Mouse (Mus musculus) ovary, postnatal 10 days (tissue): Measurements from ENCODE around the gene Prdm4.

Experiments used
- DNase-seq: peaks from one replicate; pipeline ENCODE4 v3.0.0; 2022; ENCODE audit warnings: low spot score

Gene Prdm4

DNA sequence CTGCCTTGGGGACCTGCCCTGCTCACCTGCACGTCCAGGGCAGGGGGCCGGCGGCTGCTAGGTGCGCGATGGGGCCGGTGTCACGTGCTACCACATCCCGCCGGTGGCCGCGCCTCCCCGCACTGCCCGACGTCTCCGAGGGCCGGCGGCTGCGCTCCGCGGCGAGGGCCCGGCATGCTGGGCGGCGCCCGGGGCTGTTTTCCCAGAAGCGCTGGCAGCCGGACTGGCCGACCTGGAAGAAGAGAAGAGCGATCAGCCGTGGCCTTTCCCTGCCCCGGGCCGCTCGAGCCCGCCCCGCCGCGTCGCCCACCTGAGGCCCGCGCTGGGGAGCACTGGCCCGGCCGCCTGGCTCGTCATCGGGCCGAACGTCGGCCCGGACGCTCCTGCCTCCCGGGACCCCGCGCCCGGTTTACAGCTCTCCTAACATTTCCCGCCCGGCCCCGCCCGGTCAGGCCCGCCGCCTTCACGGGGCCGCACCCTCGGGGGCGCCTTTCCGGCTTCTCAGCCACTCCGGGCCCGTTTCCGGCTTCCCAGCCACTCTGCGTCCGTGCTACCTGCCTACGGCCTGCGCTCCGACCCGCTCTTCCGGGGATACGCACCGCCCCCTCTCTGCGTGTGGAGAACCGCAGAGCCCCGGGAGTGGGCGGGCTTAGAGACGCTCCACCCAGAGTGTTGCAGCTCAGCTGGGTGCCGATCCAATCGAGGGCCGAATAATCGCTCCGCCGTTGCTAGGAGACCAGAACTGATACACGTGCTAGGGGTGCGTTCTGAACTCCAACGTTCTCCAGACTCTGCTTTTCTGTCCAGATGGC, at the start of gene Prdm4:
Gene Prdm4 (minus strand): TSS at position 645 of the 812 bp plus-strand sequence.
- DNase-seq, result peak; percentile 85

DNA sequence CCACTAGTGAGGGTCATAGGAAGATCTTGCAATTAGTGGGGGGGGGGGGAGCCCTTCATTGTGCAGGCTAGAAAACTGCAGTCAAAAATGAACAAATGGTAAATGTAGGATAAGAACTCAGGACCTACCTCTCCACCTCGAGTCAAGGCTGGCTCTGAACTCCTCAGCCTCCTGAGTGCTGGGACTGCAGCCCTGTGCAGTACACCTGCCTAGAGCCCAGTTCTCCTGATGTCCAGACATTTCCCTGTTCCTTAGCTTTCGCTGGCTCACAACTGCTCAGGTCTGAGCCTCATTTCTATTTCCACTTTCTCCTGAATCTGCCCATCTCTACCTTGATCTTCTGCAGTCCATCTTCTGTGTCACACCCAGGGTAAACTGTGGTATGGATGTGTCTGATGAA, 49.5 kb upstream of the Prdm4 start:
- no peak for DNase-seq

DNA sequence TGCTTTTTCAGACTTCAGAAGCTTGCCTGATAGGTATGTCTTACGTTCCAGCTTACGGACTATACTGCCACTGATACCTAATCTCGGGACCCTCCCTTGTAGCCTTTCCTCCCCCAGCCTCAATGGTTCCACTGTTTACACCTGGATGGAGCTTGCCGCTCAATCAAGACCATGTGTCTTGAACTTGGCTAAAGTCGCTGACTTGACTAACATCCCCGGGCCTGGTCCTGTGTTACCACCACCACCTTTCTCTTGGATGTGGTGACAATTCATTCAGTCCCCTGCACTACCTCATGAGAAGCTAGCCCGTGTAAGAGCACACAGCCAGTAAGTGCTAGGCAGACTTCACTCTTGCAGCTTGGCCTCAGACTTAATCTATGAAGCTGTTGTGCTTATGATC, 47.4 kb upstream of the Prdm4 start:
- no peak for DNase-seq

DNA sequence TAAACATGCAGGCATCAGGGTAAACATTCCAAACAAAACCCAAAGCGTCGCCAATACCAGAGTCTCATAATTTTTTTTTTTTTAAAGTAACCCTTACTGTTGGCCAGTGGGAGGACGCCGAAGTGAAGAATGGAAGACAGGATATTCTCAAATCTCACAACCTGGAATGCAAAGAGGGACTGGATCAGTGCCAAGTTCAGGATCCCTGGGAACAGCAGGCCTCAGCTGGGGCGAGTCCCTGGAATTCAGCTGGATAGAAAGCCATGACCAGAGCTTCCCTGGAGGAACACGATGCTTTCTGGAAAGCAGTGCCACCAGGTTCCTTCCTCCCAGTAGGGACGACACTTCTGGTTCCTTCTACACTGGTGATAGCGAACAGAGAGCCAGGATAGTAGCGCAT, 46.0 kb upstream of the Prdm4 start:
- no peak for DNase-seq

DNA sequence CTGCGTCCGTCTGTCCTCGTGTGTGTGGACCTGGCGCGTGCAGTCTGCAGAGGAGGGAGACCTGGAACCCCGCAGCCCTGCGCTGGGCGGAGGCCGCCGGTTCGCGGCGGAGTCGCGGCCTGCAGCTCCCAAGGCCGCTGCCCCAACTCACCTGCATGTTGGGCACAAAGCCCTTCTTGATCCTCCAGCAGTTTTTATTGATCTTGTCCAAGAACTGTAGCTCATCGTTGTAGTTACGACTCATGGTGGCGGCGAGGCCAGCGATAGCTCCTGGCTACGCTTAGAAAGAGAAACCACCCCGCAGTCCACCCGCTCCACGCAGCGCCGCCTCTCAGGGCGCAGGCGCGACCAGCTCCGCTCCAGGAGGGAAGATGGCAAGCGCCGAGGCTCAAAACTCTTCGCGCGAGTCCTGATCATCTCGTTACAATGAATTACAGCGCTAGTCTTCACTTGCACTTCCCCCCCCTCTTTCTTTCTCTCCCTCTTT, 40.6 kb upstream of the Prdm4 start, which contains the start of gene Rtcb:
Gene Rtcb (minus strand): TSS at position 360 of the 487 bp plus-strand sequence.
- peak; percentile 98 for DNase-seq

DNA sequence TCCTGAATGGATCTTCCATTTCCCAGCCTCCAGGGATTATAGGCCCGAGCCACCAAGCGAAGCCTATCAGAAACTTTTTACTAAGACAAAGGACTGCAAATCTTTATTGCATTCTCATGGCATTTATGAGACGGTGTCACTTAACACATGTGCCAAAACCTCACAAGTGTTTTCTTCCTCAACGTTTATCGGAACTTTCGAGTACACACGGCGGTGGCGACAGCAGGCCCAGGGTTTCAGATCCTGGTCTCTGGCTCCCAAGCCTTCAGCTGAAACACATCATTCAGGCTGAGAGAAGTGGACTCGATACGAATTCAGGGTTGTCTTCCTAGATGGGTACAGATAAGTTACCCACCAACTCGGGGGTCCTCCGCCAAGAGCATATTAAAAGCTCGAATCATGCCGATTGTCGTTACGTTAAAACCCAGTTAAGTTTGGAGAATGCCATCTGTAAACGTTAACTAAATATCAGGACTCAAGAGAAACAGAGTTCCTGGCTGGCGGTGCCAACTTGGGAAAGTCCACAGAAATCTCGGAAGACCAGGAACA, 40.0 kb upstream of the Prdm4 start:
- DNase-seq, result no peak

DNA sequence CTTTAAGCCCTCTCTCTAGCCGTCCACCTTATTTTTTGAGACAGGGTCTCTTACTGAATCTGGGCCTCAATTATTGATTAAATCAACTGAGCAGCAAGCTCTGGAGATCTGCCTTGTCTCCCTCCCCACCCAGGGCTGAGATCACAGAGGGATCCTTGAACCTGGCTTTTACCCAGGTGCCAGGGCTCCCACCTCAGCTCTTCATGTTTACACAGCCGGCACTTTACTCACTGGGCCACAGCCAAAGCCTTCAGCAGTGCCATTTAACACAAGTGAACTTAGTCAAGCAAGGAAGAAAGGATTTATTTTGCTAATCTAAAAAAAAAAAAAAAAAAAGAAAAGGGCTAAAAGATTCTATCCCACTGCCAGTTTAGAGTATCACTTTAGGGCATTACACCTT, 37.5 kb upstream of the Prdm4 start:
- DNase-seq, result no peak

DNA sequence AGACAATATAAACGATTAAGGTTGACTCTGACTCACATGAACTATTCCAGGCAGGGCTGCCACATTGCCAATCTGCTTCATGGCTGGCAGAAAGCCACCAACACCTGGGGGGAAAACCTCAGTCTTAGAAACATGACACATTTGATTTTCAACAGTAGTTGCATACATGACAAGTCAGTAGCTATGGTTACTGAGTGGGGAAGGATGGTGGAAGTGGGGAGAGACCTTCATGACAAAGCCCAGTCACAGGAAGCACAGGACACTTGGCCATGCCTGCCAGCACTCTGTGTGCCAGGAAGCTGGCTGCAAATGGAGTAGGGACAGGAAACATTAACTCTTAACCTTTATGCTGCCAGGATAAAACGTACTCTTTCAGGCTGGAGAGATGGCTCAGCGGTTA, 36.5 kb upstream of the Prdm4 start:
- DNase-seq, result no peak

DNA sequence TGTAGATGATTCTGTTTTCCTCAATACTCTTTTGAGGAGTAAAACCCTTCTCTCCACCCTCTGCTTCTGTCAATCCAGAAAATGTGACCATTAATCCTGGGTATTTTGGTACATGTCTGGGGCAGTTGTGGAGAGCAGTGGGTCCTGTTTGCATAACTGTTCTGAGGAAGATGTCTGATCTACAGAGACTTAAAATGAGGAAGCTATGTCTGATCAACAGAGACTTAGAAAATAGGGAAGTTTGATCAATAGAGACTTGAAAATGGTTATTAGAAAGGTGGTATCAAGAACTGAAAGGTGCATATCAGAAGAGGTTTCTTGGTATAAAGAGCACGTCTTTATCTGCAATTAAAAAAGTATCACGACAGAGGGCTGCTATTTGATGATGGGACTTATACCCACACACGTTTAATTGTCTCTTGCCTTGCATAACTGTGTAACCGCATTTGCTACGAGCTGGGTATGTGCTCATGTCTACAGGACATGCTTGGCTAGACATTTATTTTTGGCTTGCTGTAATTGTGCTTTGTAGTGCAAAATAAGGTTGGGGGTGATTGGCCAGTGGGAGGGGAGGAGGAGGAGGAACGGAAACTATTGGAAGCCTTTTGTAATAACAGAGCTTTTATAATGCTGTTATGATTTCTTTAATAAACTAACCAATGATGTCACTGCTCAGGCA, 35.0 kb upstream of the Prdm4 start:
- DNase-seq, result no peak

DNA sequence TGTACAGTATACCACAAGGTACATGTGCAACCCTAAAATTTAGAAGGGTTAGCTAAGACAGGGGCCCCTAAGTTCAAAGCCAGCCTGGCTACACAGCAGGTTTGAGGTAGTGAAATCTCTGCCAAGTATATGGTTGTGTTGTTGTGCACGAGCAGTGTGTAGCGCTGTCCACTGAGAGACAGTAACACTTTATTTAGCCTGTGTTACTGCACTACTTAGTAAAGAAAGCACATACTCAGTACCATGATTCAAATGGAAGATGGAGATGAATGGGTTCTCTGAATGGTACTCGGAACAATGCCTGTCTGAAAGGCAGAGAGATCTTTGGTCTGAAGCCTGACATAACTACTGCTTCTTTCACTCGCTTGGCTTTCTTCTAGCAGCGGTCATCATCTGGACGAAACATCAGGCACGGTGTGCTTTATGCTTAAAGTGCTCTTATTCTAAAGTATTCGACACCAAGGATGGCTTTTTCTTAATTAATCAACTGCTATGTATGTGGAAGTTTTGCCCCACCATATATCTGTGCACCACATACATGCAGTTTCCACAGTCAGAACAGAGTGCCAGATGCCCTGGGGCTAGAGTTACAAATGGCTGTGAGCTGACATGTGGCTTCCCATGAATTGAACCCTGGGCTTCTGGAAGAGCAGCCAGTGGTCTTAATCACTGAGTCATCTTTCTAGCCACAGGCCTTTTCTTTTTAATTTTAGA, 31.7 kb upstream of the Prdm4 start:
- DNase-seq, result no peak

DNA sequence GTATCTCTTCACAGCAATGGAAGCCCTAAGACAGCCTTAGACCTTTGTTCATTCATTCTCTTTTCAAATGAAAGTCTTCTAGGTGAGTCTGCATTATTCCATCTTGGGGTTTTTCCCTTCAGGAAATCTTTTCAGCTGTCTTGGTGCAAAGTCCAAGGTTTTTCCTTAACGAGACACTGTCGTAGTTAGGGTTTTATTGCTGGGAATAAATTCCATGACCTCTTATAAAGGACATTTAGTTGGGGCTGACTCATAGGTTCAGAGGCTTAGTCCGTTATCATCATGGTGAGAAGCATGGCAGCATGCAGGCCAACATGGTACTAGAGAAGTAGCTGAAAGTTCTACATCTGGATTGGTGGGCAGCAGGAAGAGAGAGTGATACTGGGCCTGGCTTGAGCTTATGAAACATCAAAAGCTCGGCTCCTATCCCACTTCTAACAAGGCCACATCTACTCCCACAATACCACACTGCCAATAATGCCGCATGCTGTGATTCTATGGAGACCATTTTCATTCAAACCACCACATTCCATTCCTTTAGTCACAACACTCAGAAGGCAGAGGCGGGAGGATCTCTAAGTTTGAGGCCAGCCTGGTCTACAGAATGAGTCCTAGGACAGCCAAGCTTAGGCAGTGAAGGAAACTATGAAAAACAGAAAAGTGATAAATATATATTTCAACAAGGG, 19.5 kb upstream of the Prdm4 start:
- DNase-seq, result no peak

DNA sequence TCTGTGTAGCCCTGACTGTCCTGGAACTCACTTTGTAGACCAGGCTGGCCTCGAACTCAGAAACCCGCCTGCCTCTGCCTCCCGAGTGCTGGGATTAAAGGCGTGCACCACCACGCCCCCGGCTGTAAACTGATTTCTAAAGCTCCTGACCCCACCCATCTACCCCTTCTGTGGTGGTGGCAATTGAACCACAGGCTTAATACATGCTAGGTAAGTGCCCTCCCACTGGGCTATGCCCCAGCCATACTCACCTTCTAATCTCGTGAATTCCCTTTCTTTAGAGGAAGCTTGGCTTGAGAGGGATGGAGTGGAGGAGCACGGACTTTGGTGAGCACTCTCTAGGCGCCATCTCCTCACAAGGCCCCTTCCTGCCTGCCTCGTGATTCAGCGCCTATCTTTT, 13.0 kb upstream of the Prdm4 start:
- DNase-seq, result no peak

DNA sequence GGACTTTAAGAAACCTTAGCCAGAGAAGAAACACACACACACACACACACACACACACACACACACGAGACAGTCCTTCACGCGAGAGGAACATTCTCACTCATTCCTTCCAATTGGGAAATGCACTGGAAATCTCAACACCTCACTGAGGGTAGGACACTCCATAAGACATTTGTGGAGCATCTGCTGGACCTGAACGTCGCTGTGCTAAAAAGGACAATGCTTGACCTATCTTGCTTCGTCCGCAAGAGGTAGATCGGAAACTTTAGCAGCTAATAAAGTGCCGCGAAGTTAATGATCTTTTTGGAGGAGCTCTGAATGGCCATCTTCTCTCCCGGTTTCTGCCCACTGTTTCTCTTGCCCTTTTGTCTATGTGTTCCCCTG, 12.3 kb upstream of the Prdm4 start:
- no peak for DNase-seq

DNA sequence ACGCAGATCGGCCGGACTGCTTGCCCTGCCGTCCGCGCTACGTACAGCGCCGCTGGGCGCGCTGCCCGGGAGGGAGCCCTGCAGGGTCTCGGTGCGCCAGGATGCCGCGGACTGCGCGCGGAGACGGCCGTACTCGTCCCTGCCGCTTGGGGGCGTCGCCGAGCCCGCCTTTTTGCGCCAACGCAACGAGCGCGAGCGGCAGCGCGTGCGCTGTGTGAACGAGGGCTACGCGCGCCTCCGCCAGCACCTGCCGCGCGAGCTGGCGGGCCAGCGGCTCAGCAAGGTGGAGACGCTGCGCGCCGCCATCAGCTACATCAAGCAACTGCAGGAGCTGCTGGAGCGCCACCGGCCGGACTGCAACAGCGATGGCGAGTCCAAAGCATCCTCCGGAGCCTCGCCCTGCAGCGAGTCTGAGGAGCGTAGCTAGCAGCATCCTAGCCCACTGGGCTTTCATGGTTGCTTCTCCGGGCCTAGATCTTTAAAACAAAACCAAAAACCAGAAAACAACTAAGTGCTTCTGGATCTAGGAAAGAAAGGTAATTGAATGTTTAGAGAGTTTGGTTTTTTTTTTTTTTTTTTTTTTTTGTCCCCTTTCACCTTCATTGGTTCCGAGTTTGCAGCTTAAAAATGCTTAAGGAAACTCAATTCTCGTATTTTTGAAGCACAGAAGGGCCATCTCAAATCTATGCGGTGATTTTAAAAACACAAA, 11.7 kb upstream of the Prdm4 start:
- DNase-seq, result peak; percentile 40

DNA sequence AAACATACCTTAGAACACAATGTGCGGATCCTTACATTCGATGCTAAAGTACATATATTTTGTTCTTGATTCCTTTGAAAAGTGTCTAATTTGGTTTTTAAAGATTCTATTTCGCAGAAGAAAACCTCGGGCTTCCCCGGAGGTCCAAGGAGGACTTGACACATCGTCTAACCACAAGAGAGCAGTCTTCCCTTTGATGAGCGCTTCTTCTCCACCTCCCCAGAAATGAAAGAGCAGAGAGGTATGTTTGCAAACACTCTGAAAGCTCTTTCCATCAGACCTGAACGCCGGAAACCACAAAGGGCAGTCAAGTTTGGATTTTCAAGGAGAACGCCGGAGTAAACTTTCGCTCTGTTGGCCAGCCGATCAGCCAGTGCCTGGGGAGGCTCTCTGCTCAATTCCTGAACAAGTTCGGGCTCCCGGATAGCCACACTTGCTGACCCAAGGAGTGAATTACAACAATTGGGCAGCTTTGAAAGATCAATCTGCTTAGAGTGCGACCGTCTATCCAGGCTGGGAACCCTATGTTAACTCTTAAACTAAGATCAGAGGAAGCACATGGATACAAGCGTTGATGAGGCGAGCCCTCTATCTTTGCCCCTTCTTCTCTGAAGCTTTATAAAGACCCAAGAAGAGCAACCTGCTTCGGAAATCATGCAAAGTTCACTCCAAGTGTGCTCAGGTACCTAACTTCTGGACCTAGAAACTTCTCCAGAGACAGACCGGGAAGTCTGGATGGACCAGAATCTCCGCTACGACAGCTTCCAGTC, 10.9 kb upstream of the Prdm4 start, which contains the start of gene Ascl4:
Gene Ascl4 (plus strand): TSS at position 6 of the 770 bp plus-strand sequence.
- peak; percentile 5 for DNase-seq

DNA sequence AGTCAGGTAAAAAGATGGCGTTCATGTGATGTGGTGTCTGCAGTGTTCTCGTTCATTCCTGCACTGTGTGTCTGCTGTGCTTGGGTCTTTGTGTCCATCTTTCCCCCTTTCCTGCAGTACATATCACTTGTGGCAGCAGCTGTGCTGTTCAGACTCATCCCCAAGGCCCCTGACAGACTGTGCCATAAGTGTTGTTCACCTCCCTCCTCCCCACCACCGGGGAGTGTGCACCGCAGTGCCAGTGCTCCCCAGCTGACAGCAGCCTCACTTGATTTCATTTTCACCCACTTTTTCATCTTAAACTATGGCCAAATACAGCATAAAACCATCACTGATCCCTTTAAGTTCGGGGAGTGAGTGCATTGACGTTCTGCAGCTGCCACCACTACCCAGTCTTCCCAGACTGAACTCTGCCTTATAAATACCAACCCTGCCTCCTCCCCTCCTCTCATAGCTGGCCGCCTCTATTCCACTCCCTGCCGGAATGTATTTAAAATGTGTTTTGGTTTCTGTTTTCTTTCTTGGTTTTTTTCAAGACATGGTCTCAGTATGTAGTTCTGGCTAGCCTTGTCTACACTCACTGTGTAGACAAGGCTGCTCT, 37.0 kb downstream of the Prdm4 start:
- no peak for DNase-seq

DNA sequence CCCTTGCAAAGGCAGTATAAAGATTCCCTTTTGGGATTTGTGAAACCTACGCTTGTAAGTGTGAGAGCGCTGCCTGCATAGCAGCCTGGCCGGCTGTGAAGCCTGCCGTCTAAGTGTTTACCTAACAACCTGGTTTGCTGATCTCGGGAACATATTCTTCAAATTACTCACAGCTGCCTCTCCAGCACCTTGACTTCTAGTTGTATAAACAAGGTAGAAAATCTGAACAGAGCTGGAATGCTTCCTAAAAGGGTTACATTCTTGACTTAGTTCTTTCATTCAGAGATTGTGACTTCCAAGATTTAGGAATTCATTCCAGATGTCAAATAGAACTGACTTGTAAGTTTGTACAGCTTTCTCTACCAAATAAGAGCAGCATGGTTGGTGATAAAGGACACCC, 41.1 kb downstream of the Prdm4 start:
- DNase-seq, result no peak

DNA sequence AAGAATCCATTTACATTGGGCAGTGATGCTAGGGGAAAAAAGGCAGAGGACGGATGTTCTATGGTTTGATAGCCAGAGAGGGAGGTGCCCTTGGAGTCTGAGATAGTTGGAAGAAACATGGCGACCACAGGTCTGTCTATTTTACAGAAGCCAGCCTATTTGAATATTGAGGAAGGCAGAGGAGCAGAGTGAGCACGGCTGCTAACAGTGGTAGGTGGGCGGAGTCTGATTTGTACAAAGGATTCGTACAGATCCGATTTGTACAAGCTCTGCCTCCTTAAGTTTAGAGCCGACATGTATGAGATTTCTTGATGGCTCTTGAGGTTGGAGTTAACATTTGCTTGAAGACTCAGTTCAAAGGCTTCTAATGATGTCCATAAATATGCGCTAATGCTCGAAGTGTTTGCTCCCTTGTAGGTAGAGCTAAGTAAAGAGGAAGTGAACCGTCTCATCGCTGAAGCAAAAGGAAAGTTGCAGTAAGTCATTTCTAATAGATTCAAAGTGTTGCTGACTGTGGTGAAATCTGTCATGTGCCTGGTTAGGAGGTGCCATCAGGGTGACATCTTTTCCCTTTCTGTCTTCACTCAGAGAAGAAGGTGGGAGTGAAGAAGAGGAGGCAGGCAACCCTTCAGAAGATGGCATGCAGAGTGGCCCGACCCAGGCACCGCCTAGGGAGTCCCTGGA, 42.9 kb downstream of the Prdm4 start:
- DNase-seq, result no peak

DNA sequence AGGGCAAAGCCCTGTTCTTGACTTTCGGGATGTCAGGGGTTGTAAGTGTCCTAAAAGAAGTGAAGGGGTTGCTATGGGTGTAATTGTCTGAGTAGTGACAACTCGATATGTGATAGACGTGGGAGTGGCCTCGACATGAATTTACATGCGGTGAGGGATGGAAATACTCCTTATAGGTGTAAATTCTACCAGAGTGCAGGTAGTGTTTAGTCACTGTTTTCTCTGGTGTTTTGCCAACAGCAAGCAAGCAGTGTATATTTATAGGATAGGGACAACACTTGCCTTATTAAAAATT, 44.5 kb downstream of the Prdm4 start:
- DNase-seq, result no peak
